Mouse (Mus musculus) midbrain, embryonic 10.5 days (tissue): Measurements from ENCODE around the gene B3gnt3. TPM values are rescaled to one million over a fixed set of nuclear protein-coding genes. Genes with fewer than 3 reads are reported as not detected.
A peak's percentile ranks its signal among the peaks of the same experiment; 100 is the strongest.
"Not testable (repeated sequence)": the region's sequence is repeated elsewhere in the genome, so short reads cannot be mapped to it uniquely, and the experiment has no call there.

Source experiments
- DNase-seq: peaks from one replicate; pipeline ENCODE4 v3.0.0-alpha.2; 2017; ENCODE audit warnings: low spot score
- H3K27ac ChIP-seq: fragments of 300-500 bp; sonication (generic); replicated peaks from 2 replicates; pipeline ENCODE4 v1.5.1; 2016; ENCODE audit warnings: mild to moderate bottlenecking
- H3K27me3 ChIP-seq: fragments of 300-500 bp; sonication (generic); 2 replicates; pipeline ENCODE4 v1.6.1; 2016; ENCODE audit warnings: low read depth, mild to moderate bottlenecking; ENCODE audit not compliant: poor library complexity, severe bottlenecking
- H3K36me3 ChIP-seq: fragments of 300-500 bp; sonication (generic); 2 replicates; pipeline ENCODE4 v1.6.1; 2016; ENCODE audit warnings: mild to moderate bottlenecking, moderate library complexity
- H3K4me1 ChIP-seq: fragments of 300-500 bp; sonication (generic); 2 replicates; pipeline ENCODE4 v1.6.1; 2016
- H3K4me3 ChIP-seq: fragments of 300-500 bp; sonication (generic); 2 replicates; pipeline ENCODE4 v1.5.1; 2016; ENCODE audit warnings: mild to moderate bottlenecking, moderate library complexity
- H3K9me3 ChIP-seq: fragments of 300-500 bp; sonication (generic); replicated peaks from 2 replicates; pipeline ENCODE4 v1.6.1; 2016; ENCODE audit warnings: mild to moderate bottlenecking
- WGBS: fragments of 180-500 bp; shearing (Covaris S2); methylation state at CpG from one replicate; pipeline ENCODE4 v1.1.7; 2016; 5-methylcytosine and 5-hydroxymethylcytosine counted together
- polyA plus RNA-seq: library from polyadenylated mRNA; unstranded; fragments of >200 nt; fragmentation: Nextera tagmentation; extraction: Ambion mirVana; gene quantifications from 2 replicates; pipeline ENCODE4 v1.2.1, GENCODE M21; 2016

Gene B3gnt3
- polyA plus RNA-seq, 1 experiment from 2014 or later: 0.67 TPM

DNA sequence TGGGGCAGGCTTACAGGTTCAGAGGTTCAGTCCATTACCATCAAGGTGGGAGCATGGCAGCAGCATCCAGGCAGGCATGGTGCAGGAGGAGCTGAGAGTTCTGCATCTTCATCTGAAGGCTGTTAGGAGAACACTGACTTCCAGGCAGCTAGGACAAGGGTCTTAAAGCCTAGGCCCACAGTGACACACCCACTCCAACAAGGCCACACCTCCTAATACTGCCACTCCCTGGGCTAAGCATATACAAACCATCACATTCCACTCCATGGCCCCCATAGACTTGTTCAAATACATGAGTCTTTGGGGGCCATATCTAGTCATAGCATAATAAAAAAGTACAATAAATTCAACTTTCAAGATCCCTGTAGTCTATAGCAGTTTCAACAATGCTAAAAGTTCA lies 1.8 kb upstream of the B3gnt3 start:
- H3K36me3 ChIP-seq, H3K4me3 ChIP-seq, H3K9me3 ChIP-seq, H3K4me1 ChIP-seq, DNase-seq, H3K27ac ChIP-seq: not testable (repeated sequence)
- H3K27me3 ChIP-seq: peaks cover 85% of the 10 kb centered on the region

DNA sequence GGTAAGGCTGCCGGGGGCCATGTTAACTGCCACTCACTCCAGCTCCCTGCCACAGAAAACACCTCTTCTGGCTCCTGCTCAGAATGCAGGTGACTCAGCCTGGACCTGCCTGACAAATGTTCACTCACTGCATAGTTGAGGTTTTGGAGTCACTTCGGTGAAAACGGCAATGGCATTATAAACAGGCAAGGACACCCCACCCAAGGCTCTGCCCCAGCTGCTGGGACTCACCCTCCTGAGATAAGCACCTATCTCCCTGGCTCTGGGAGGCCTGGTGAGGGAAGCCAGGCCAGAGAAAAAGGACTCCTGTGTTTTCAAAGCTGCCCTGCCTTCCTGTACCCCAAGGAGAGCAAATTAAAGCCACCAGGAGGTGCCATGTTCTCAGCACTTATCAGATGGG lies 1.3 kb upstream of the B3gnt3 start:
- DNase-seq: no peak
- Histone ChIP-seq H3K27ac (no peak overlapping the region), H3K4me1 (peaks cover 8% of the 10 kb centered on the region; the same call in 1 of the 2 replicates), H3K27me3 (peaks cover 85% of the 10 kb centered on the region), H3K36me3 (no peaks in the 10 kb centered on the region), H3K9me3 (no peaks in the 10 kb centered on the region), H3K4me3 (no peak overlapping the region)
- 80% methylated on average over 3 of the region's 3 CpGs for WGBS

DNA sequence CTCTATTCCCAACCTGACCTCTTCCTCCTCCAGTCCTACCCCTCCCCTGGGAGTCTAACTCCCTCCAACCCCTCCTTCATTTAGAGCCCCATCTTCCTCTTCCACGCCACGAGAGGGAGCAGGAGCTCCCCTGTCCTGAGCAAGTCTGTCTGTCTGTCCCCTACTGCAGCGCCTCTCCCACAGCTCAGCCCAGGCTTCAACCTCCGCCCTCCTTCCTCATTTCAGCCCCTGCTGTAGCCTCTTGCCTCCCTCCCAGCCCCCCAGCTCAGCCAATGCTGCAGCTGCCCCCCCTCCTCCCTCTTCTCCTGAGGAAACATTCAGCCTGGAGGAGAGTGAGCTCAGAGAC lies 471 bp upstream of the B3gnt3 start:
- H3K4me1 ChIP-seq: peaks cover 8% of the 10 kb centered on the region; the same call in 1 of the 2 replicates
- H3K36me3 ChIP-seq: no peaks in the 10 kb centered on the region
- H3K27me3 ChIP-seq: peaks cover 85% of the 10 kb centered on the region
- no peak overlapping the region for H3K27ac ChIP-seq
- H3K9me3 ChIP-seq: no peaks in the 10 kb centered on the region
- WGBS: 37% methylated on average over 4 of the region's 4 CpGs
- no peak for DNase-seq
- H3K4me3 ChIP-seq: no peak overlapping the region

DNA sequence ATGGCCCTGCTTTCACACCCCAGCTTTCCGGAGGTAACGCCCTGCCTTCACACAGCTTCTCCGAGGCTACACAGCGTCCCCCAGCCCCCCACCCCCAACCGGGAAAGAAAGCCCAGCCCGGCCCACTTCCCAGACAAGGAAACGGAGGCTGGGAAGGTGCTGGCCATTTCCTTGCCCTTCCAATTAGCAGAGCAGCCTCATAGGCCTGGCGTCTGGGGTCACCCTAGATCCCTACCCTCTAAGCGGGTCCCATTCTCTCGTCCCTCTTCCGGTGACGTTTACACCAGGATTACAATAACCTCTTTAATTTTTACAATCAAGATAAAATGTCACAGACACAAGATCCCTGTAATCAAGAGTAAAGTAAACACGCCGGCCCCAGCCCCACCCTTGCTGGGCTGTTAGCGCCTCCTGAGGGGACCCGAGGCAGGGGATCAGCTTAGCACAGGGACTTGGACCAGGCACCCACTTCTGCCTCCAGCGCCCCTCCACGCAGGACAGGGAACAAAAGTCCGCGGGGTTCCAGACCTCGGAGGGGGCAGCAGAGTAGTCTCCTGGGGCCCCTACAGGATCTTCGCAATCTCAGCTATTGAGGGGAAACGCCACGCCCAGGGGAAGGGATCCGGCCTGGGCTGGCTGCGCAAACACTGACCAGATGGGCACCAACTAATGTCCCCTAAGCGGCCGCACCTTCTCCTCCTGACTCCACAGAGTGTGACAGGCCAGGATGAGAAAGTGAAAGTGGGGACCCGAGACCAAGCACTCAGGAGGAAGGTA lies 908 bp downstream of the B3gnt3 start:
- no peak overlapping the region for H3K27ac ChIP-seq
- 9% methylated on average over 29 of the region's 29 CpGs for WGBS
- DNase-seq: no peak
- no peaks in the 10 kb centered on the region for H3K36me3 ChIP-seq
- peaks cover 95% of the 10 kb centered on the region for H3K27me3 ChIP-seq
- H3K4me3 ChIP-seq: peak overlapping the region; percentile 35
- peaks cover 8% of the 10 kb centered on the region; the same call in 1 of the 2 replicates for H3K4me1 ChIP-seq
- H3K9me3 ChIP-seq: no peaks in the 10 kb centered on the region

DNA sequence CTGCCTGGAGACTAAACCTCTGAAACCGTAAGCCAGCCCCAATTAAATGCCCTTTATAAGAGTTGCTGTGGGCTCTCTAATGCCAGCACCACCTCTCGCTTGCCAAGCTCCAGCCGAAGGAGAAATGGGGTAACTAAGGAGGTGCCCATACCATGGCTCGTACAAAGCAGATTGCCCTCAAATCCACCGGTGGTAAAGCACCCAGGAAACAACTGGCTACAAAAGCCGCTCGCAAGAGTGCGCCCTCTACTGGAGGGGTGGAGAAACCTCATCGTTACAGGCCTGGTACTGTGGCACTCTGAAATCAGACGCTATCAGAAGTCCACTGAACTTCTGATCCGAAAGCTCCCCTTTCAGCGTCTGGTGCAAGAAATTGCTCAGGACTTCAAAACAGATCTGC lies 6.1 kb downstream of the B3gnt3 start:
- H3K27ac ChIP-seq, DNase-seq, H3K36me3 ChIP-seq, H3K9me3 ChIP-seq, H3K4me3 ChIP-seq: not testable (repeated sequence)
- 64% methylated on average over 12 of the region's 12 CpGs for whole genome bisulfite sequencing
- H3K4me1 ChIP-seq: peaks cover 17% of the 10 kb centered on the region
- peaks cover 98% of the 10 kb centered on the region for H3K27me3 ChIP-seq

DNA sequence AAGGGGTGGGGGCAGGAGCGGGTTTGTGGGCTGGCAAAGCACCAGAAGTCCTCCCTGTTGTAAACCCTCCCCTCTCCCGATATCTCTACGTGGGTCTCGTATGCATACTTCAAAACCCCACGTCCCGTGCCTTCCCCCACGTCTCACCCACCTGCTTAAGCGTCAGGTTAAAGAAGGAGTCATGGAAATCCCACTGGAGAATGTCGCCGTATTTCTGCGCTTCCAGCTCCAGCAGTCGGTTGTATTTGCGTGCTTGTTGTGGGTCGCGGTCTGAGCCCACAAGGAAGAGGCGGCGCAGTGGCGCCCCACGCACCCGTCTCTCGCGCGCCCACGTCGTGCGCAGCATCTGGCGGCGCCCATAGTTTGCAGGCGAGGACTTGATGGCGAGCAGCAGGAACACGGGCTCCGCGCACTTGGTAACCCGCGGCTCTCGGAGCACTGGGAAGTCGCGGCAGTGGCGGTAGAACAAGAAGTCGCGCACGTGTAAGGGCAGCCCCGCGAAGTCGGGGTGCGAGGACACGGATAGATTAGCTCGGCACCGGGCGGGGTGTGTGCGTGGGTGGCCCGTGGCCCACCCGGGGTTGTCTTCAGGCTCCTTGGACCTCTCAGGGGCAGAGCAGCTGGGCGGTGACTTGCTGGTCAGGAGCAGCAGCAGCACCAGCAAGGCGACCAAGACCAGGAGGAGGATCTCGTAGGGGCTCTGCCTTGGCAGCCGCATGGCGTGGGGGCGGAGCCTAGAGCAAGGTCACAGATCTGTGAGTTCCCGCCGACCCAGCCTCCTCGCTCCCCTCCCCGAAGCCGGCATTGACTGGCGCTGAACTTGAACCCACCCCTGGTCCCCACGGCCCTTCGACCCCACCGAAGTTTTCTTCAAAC lies 8.2 kb downstream of the B3gnt3 start:
- 10% methylated on average over 68 of the region's 68 CpGs for WGBS
- no peaks in the 10 kb centered on the region for H3K36me3 ChIP-seq
- no peak overlapping the region for H3K27ac ChIP-seq
- peaks cover 98% of the 10 kb centered on the region for H3K27me3 ChIP-seq
- no peaks in the 10 kb centered on the region for H3K9me3 ChIP-seq
- DNase-seq: no peak
- peaks cover 18% of the 10 kb centered on the region for H3K4me1 ChIP-seq
- peak overlapping the region; percentile 28 for H3K4me3 ChIP-seq

DNA sequence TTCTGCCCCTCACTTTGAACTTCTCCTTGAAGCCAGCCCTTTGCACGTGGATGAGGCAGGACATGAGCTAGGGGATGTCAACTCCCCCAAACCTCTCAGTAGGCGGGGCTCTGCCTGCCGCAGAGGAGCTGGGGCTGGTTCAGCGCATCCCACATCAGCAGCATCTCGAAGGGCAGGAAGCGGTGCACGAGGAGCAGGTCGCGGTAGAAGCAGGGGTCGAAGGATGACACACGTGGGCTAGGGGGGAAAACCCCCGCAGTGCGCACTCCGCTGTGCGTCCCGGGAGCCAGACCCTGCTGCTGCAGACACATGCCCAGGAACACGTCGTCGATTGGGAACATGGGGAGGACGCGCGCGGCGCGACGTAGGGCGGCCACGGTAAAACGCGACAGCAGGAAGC lies 9.1 kb downstream of the B3gnt3 start:
- peaks cover 98% of the 10 kb centered on the region for H3K27me3 ChIP-seq
- no peaks in the 10 kb centered on the region for H3K9me3 ChIP-seq
- no peaks in the 10 kb centered on the region for H3K36me3 ChIP-seq
- WGBS: 5% methylated on average over 30 of the region's 30 CpGs
- no peak for DNase-seq
- peaks cover 25% of the 10 kb centered on the region for H3K4me1 ChIP-seq
- no peak overlapping the region for H3K27ac ChIP-seq
- H3K4me3 ChIP-seq: peak overlapping the region; percentile 28; the same call in 1 of the 2 replicates

DNA sequence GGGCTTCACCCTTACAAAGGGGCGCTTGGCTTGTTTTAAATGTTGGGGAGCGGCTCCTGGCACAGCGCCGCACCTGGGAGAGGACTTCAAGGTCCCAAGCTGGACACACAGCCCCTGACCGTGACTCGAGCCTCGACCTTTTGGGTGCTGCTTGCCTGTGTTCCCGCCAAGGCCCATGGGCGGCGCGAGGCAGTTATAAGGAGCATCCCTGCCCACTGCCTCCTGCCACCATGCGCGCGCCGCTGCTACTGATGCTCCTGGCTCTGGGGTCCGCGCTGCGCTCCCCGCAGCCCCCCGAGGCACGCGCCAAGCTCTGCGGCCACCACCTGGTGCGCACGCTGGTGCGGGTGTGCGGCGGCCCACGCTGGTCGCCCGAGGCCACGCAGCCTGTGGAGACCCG lies 12.6 kb downstream of the B3gnt3 start, which contains the start of gene Insl3:
TSS of gene Insl3 (plus strand) at position 187 of the 400 bp plus-strand sequence.
- peaks cover 100% of the 10 kb centered on the region for H3K27me3 ChIP-seq
- H3K36me3 ChIP-seq: no peaks in the 10 kb centered on the region
- peaks cover 50% of the 10 kb centered on the region for H3K4me1 ChIP-seq
- no peak within 1 kb of the TSS for H3K27ac ChIP-seq
- 7% methylated on average over 33 of the region's 33 CpGs for WGBS
- H3K4me3 ChIP-seq: no peak within 1 kb of the TSS
- no peaks in the 10 kb centered on the region for H3K9me3 ChIP-seq
- no peak for DNase-seq

DNA sequence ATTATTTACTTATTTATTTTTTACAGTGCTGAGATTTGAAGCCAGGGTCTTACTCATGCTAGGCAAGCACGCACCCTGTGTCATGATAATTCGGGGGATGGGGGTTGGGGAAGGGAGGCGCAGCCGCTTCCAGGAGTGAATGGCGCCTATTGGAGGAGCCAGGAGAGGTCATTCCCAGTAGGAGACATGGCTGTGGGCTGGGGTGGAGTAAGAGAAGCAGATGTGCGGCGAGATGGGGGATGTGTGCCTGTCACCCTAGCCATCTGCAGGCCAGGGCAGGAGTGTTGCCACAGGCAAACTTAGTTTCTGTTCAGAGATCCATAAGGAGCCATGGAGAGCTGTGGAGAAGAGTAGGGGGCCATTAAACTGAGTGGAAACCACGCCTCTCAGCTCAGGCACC lies 14.0 kb downstream of the B3gnt3 start:
- no peaks in the 10 kb centered on the region for H3K9me3 ChIP-seq
- no peak for DNase-seq
- no peaks in the 10 kb centered on the region for H3K36me3 ChIP-seq
- H3K4me3 ChIP-seq: no peak overlapping the region
- H3K27me3 ChIP-seq: peaks cover 100% of the 10 kb centered on the region
- no peak overlapping the region for H3K27ac ChIP-seq
- peaks cover 37% of the 10 kb centered on the region for H3K4me1 ChIP-seq
- WGBS: 3% methylated on average over 8 of the region's 8 CpGs

DNA sequence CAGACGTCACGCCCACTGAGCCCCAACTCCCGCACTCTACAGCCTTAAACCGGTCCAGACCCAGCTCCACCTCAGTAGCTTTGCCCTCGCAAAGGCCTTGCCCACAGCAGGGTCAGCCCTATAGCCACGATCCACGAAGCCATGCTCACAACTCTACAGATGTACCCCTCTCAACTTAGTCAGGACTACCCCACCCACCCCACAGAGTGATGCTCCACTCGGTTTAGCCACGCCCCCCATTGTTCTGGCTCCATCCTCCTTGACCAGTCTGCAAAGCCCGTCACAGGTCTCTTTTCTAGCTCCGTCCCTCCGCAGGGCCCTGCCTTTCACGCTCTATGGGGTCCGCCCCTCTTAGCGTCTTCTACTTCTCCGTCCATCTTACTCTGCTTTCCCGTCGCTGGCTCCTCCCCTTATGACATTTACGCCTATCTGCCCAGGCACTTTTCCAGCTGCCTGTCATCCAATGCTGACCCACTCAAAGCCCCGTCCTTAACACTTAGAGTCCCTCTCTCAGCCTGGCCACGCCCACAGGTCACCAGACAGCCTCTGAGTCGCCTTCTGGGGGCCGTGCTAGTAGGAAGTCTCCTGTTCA lies 15.3 kb downstream of the B3gnt3 start:
- H3K4me1 ChIP-seq: peaks cover 35% of the 10 kb centered on the region
- under 1% methylated on average over 23 of the region's 23 CpGs for WGBS
- H3K27me3 ChIP-seq: peaks cover 100% of the 10 kb centered on the region
- H3K36me3 ChIP-seq: no peaks in the 10 kb centered on the region
- no peak for DNase-seq
- H3K4me3 ChIP-seq: peak overlapping the region; percentile 41
- no peak overlapping the region for H3K27ac ChIP-seq
- no peaks in the 10 kb centered on the region for H3K9me3 ChIP-seq

DNA sequence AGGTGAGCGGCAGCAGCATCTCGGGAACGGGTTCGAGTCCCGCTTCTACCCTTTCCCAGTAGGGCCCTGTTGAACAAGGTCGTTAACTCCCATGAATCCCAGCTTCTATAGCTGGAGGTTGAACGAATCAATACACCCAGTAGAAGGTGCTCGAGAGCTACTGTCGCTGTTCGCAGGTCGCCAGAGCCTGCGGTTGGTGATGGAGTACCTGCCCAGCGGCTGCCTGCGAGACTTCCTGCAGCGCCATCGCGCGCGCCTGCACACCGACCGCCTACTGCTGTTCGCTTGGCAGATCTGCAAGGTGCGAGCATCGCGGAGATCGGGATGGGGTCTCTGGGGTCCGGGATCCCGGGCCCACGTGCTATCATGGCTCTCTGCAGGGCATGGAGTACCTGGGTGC lies 16.0 kb downstream of the B3gnt3 start:
- 1% methylated on average over 29 of the region's 29 CpGs for WGBS
- no peaks in the 10 kb centered on the region for H3K36me3 ChIP-seq
- H3K4me3 ChIP-seq: peak overlapping the region; percentile 41
- H3K4me1 ChIP-seq: peaks cover 39% of the 10 kb centered on the region
- no peak overlapping the region for H3K27ac ChIP-seq
- H3K27me3 ChIP-seq: peaks cover 100% of the 10 kb centered on the region
- DNase-seq: no peak
- no peaks in the 10 kb centered on the region for H3K9me3 ChIP-seq

DNA sequence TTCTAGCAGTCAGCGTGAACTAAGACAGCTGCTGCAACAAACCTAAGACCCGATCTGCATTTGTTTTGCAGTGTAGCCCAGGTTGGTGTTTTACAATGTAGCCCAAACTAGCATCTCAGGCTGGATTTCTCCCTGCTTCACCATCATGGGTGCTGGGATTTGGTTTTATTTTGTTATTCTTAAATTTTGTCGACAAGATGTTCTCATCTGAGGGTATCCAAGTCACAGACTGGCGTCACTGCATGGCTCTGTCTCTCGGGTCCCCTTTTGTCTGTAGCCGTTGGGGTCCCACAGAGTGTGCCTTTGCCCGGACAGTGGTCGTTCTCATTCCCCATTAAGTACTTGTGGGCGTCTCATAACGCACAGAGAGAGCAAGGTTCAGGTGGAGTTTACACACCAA lies 16.9 kb downstream of the B3gnt3 start:
- H3K4me3 ChIP-seq: no peak overlapping the region
- peaks cover 100% of the 10 kb centered on the region for H3K27me3 ChIP-seq
- no peaks in the 10 kb centered on the region for H3K9me3 ChIP-seq
- H3K27ac ChIP-seq: no peak overlapping the region
- WGBS: 11% methylated on average over 10 of the region's 10 CpGs
- H3K36me3 ChIP-seq: no peaks in the 10 kb centered on the region
- H3K4me1 ChIP-seq: peaks cover 46% of the 10 kb centered on the region
- DNase-seq: no peak
